Mouse (Mus musculus) mouse embryonic stem cell (cell line): ENCODE measurements around the gene Rapgef4.

Source experiments
- in situ Hi-C, 2 experiments: fragments of 300-500 bp; cut with MboI; formaldehyde crosslinking; loops; 1 replicate in 1 of 2; 3 replicates in 1 of 2; pipeline ENCODE4 v1.14.3; 2019 to 2020; ENCODE audit warnings: low sequenced_read_pairs in 2 of 2, low pct_unique_long_range_greater_than_20kb in 1 of 2, mixed read lengths in 1 of 2; ENCODE audit not compliant: unreplicated experiment in 1 of 2

Rapgef4 gene

DNA sequence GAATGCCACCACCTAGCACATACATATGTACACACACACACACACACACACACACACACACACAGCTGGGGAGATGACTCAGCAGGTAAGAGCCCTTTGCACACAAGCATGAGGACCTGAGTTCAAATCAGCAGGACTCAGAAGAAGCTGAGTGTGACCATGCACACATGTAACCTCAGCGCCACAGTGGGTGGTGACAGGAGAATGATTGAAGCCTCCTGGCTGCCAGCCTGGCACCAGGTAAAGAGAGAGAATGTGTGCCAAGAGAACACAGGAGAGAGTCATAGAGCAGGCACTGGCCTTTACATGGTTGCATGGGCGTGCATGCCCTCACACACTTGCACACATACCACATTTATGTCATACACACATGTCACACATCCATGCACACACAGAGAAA, 171.7 kb downstream of the Rapgef4 start:
- in situ Hi-C loops, result no loop called here

DNA sequence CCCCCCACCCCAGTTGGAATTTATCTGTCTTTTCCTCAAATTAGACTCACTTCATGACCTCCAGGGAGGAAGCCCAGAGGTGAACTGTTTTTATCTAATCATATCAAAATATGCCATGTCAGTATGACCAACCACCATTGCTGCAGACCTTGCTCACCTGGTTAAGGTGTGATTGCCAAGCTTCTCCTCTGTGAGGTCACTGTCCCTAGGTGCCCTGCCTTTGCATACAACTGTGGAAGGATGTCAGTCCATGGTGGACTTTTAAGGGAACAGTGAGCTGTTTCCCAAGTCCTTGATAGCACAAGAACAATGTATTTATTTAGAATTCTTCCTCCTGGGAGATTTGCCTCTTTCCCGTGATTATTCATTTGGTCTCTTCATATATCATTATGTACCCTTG, 172.8 kb downstream of the Rapgef4 start:
- in situ Hi-C loops, result no loop called here

DNA sequence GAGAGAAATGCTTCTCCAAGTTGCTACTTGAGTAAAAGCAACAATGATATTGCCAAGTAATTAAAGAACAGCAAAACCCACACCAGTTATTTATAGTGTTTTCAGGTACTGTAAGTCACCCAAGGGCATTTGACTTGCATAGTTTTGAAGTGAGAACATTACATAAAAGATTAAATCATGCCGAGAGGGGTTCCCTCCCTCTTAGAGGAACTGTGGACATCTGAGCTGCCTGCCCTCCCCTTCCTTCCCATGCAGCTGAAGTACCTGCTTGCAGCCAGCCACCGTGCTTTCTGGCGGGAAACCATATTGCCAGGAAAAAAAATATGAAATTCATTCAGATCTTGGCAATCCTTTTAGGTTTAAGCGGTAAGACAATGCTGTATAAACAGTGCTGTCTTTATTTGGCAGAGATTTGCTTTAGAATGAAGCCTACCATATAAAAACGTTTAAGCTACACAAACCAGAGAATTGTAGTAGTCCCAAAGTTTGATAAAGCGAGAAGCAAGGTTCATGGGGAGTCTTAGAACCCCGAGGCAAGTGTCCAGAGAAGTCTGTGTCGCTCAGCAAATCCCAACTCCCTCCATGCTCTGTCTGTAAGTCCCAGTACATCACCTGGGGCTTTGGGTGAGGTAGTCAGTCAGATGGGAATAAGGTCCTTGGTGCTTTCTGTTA, 174.2 kb downstream of the Rapgef4 start:
- in situ Hi-C loops, result no loop called here

- in situ Hi-C loops, result no loop called here
These were observed 175.4 kb downstream of the Rapgef4 start for GRCm38 (mm10) chr2:72156484-72156883.

DNA sequence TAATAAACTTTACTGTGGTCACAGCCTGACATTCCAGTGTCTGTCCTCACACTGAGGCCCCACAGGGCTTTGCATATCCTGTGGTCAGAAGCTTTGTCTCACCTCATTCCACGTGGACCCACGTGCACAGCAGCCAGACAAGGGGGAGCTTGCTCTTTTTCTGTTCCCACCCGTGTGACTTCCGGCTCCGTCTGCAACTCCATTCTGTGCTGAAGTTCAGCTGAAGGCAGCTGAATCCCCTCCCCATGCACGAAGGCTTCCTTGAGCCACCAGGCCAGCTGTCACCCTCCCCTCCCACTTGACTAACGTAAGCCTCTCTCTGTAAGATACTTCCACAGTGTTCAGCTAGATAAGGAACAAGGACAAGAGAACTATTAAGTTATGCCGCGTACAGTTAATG, 176.5 kb downstream of the Rapgef4 start:
- in situ Hi-C loops, result no loop called here

GRCm38 (mm10) chr2:72158045-72158444, 177.0 kb downstream of the Rapgef4 start:
- in situ Hi-C loops, result no loop called here

GRCm38 (mm10) chr2:72158691-72159225, 177.7 kb downstream of the Rapgef4 start:
- in situ Hi-C loops, result no loop called here

GRCm38 (mm10) chr2:72159281-72159680, 178.2 kb downstream of the Rapgef4 start:
- in situ Hi-C loops, result no loop called here

DNA sequence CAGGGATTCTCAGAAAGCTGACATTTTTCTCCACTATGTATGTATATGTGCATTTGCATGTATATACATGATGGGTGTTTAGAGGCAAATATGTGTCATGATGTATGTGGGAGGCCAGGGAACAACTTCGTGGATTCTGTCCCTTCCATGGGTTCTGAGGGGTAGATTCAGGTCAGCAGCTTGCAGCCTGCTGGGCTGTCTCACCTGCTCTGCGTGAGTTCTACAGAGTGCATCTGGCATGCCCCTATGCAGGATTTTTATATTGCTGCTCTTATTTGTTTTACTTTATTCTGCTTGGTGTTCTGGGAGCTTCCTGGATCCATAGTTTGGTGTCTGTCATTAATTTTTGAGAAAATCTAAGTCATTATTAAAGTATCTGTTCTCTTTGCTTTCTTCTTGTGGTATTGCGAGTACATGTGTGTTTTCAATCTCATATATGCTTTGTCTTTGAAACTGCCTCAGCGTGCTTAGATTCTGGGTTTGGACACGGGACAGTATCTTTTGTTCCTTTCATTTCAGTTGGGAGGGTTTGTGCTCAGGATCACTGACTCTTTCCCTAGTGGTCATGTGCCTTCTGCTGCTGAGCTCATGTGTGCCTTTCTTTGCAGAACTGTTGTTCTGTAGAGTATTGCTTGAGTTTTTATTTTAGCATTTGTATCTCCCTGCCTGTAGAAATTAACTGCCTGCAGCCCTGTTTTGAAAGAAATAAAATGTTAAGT, 184.3 kb downstream of the Rapgef4 start:
- in situ Hi-C loops, result no loop called here

GRCm38 (mm10) chr2:72169451-72170100, 188.5 kb downstream of the Rapgef4 start:
- in situ Hi-C loops, result no loop called here

- in situ Hi-C loops, result no loop called here
These were observed 189.5 kb downstream of the Rapgef4 start for GRCm38 (mm10) chr2:72170546-72170945.

- in situ Hi-C loops, result no loop called here
These were observed 190.2 kb downstream of the Rapgef4 start for GRCm38 (mm10) chr2:72171204-72171603.

DNA sequence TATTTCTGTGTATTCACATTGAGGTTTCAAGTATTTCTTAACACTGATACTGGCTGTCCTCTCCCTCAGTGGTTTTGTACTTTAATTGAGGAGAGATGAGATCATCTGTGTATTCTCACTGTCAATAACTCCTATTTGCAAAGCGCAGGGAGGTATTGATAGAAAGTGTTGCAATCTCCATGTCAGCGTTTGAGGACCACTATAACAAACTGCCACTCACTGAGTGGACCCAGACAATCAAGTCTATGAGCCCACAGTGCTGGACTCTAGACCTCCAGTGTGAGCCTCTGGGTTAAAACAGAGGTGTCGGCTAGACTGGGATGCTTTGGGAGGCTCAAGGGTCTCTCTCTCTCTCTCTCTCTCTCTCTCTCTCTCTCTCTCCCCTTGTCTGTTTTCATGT, 192.0 kb downstream of the Rapgef4 start:
- in situ Hi-C loops, result no loop called here

GRCm38 (mm10) chr2:72173844-72174243, 192.8 kb downstream of the Rapgef4 start:
- in situ Hi-C loops, result no loop called here

DNA sequence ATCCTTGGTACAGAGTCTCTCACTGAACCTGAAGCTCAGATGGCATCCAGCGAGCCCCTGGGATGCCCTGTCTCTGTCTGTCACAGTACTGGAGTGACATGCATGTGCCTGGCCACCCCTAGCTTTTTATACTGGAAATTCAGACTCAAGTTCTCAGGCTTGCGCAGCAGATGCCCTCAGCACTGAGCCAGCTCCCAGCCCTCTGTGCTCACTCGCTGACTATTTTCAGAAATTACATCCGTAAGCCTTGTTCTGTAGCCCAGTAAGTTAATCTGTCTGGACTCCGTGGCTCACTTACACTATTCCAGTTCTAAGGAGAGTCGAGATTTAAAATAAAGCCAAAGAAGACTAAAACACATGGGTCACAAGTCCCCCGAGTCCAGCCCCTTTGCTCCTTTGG, 194.5 kb downstream of the Rapgef4 start:
- in situ Hi-C loops, result no loop called here

GRCm38 (mm10) chr2:72175971-72176370, 194.9 kb downstream of the Rapgef4 start:
- in situ Hi-C loops, result no loop called here

DNA sequence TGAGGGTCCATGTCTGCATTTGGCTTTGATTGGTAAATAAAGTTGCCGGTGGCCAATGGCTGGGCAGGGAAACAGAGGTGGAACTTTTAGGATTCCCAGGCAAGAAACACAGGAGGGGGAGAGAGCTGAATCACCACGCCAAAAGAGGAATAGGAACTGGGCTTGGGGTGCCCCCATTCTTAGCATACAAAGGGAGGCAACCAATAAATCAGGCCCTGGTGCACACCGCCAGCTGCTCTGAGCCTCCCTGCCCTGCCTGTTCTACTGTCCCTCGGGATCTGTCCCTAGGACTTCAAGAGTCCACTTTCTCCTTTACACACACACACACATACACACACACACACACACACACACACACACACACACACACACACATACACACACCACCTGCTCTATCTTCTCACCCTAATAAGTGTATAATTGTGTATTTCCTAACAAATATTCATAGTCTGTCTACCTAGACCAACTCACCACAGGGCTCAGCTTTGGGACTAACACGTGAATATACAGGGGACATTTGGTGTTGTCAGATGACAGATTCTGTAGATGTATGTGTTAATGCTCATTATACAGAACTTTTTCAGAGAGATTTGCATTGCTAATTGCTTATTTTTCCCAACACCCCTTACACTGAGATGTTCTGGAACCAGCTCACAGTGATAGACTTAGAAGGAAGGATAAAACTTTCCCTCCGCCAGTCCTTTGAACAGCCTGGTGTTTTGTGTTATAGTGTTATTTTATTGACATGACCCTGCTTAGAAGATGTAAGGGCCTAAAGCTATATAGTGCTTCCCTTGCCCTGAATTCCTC, 196.4 kb downstream of the Rapgef4 start:
- in situ Hi-C loops, result no loop called here

DNA sequence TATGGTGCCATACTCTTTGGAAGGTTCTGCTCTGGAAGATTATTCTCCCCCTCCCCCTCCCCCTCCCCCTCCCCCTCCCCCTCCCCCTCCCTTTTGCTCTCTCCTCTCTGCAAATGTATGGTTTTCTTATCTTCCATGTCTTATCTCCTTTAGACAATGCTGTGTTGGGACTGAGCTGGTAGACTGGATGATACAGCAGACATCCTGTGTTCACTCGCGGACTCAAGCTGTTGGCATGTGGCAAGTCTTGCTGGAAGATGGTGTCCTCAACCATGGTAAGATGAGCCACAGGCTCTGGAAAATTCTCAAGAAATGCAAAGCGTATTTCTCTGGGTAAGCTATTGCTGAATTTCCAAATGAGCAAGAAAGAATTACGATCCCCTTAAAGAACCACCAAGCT, 197.0 kb downstream of the Rapgef4 start:
- in situ Hi-C loops, result no loop called here

GRCm38 (mm10) chr2:72178515-72178914, 197.5 kb downstream of the Rapgef4 start:
- in situ Hi-C loops, result no loop called here
